ENCODE assay signal across 18 mouse cellular contexts in genomic region chr2:31825469-31825911, GRCm38 (mm10). TPM values are rescaled to one million over a fixed set of nuclear protein-coding genes. Genes with fewer than 3 reads are reported as not detected.
DNase-seq lines count a peak whose midpoint lies in the region; ATAC-seq and TF ChIP-seq lines count a peak whose summit lies in the region.
"Had no signal": no experiment of that assay in that cellular context is flagged by ENCODE, and none has a peak within 500 bp of the region (broad histone marks: within the 10 kb centered on the region; RNA-seq: fewer than 3 reads in every experiment).

No protein-coding gene starts in this region.

- H3K4me2 ChIP-seq in liver, postnatal 0 days (ENCODE audit: low read depth, low read length), result no peak overlapping the region
- H3K4me2 ChIP-seq: hindbrain, embryonic 14.5 days; limb, embryonic 15.5 days; midbrain, embryonic 13.5 days had no signal

- H3K9ac ChIP-seq in liver, adult 2 months (ENCODE audit: low read depth, low read length), result no peak overlapping the region
- no peak overlapping the region for H3K9ac ChIP-seq in liver, postnatal 0 days (replicated peaks)
- H3K9ac ChIP-seq: hindbrain, embryonic 14.5 days; limb, embryonic 15.5 days; midbrain, embryonic 13.5 days had no signal

- H3K79me2 ChIP-seq in liver, adult 2 months (ENCODE audit: control insufficient read depth, insufficient read depth, low read length), result no peaks in the 10 kb centered on the region

- no peak for TF ChIP-seq EP300 in liver, postnatal 0 days (IDR thresholded peaks at IDR 0.05; ENCODE audit: low read depth)

- TF ChIP-seq CTCF in liver, adult 2 months (IDR thresholded peaks at IDR 0.05; ENCODE audit: low read depth, low read length), result no peak
- TF ChIP-seq CTCF in liver, postnatal 0 days (IDR thresholded peaks at IDR 0.05; ENCODE audit: low read depth), result no peak

- H3K36me3 ChIP-seq in liver, adult 2 months (ENCODE audit: control insufficient read depth, insufficient read depth, low read length), result no peaks in the 10 kb centered on the region
- H3K36me3 ChIP-seq in liver, postnatal 0 days (replicated peaks; ENCODE audit: insufficient read depth, low read length), result no peaks in the 10 kb centered on the region
- H3K36me3 ChIP-seq: limb, embryonic 15.5 days; midbrain, embryonic 13.5 days had no signal

- 37% methylated on average over 16 of the region's 16 CpGs for WGBS in liver, adult 2 months
- 27% methylated on average over 16 of the region's 16 CpGs for WGBS in liver, postnatal 0 days (ENCODE audit: insufficient replicate concordance)

- H3K4me3 ChIP-seq in liver, adult 2 months (ENCODE audit: insufficient read depth, low read depth, low read length), result no peak overlapping the region
- no peak overlapping the region for H3K4me3 ChIP-seq in liver, postnatal 0 days (ENCODE audit: low read depth, low read length)
- H3K4me3 ChIP-seq: limb, embryonic 15.5 days; midbrain, embryonic 13.5 days had no signal

- TF ChIP-seq POLR2A in liver, adult 2 months (IDR thresholded peaks at IDR 0.05; ENCODE audit: extremely low read depth, insufficient read depth, low read length), result no peak

- H3K4me1 ChIP-seq in liver, adult 2 months (ENCODE audit: control insufficient read depth, insufficient read depth, low read length), result peaks cover 6% of the 10 kb centered on the region; the same call in 1 of the 2 replicates
- H3K4me1 ChIP-seq in liver, postnatal 0 days (ENCODE audit: insufficient read depth), result peaks cover 9% of the 10 kb centered on the region

- H3K27ac ChIP-seq in liver, adult 2 months (replicated peaks; ENCODE audit: insufficient read depth, low read depth, low read length), result no peak overlapping the region
- no peak overlapping the region for H3K27ac ChIP-seq in liver, postnatal 0 days (ENCODE audit: low read depth)
- H3K27ac ChIP-seq: hindbrain, embryonic 14.5 days; limb, embryonic 15.5 days; midbrain, embryonic 13.5 days had no signal

- no peaks in the 10 kb centered on the region; the same call in 1 of the 2 replicates for H3K27me3 ChIP-seq in liver, adult 2 months (ENCODE audit: control insufficient read depth, insufficient read depth, low read length)
- peaks cover 14% of the 10 kb centered on the region for H3K27me3 ChIP-seq in liver, postnatal 0 days (ENCODE audit: insufficient read depth, low read length)

- DNase-seq in liver, adult 2 months (ENCODE audit: extremely low read depth, low read depth, low spot score), result peak; percentile 54
- DNase-seq in liver, postnatal 0 days, result no peak
- DNase-seq in adrenal gland, postnatal 36 days, result no peak
- DNase-seq: adrenal gland, adult 2 months; heart, adult 11 months; kidney, postnatal 4 days; right cerebral cortex, postnatal 4 days had no signal

- H3K9me3 ChIP-seq in liver, postnatal 0 days (ENCODE audit: low read length), result no peaks in the 10 kb centered on the region
- H3K9me3 ChIP-seq: limb, embryonic 15.5 days; midbrain, embryonic 13.5 days had no signal

- ATAC-seq in liver, postnatal 0 days, result no peak
- ATAC-seq in CD4-positive, CD25-positive, alpha-beta regulatory T cell, adult 4 months, result peak; percentile 78
- peak; percentile 72 for ATAC-seq in activated CD4-positive, CD25-positive, alpha-beta regulatory T cell, adult 4 months
- peak; percentile 76 for ATAC-seq in inflammation-experienced regulatory T-cells, adult 6 months
- no peak for ATAC-seq in erythroid progenitor cell, adult 5-6 weeks (replicated peaks; ENCODE audit: low FRiP score, poor library complexity, severe bottlenecking)
- ATAC-seq: midbrain, embryonic 13.5 days had no signal

RNA-seq across cellular contexts. Expression of gene Qrfp, which starts 15.1 kb away (rescaled TPM):
- total RNA-seq in liver, adult 2 months (2014; rRNA removed), result not detected in 2 replicates
- not detected in 2 replicates for polyA plus RNA-seq in liver, adult 2 months (2012; rRNA removed)
- 0.07 and 0.08 TPM in 2 replicates for polyA plus RNA-seq in liver, postnatal 0 days (2015; fragmentation: Nextera tagmentation; extraction: Ambion mirVana)
- under 1 TPM; 0.11 to 0.20 TPM for polyA plus RNA-seq in CD4-positive, CD25-positive, alpha-beta regulatory T cell, adult 4 months (2017; shearing (Covaris generic))
- polyA plus RNA-seq in activated CD4-positive, CD25-positive, alpha-beta regulatory T cell, adult 4 months (2017; shearing (Covaris generic)), result under 1 TPM; 0.47 to 0.48 TPM
- polyA plus RNA-seq in inflammation-experienced regulatory T-cells, adult 6 months (2017; shearing (Covaris generic)), result 1 to 10 TPM in 1 of 3 experiments, under 1 TPM in 2; 0.60 to 1.1 (median 0.79) TPM
- total RNA-seq in adrenal gland, postnatal 36 days (2021), result not detected
- not detected in 2 replicates for total RNA-seq in erythroid progenitor cell, adult 5-6 weeks (2015; ENCODE audit: low replicate concordance)
- not detected in 2 replicates for total RNA-seq in erythroid progenitor cell, adult 5-6 weeks (2017; ENCODE audit: low replicate concordance)
- total RNA-seq: adrenal gland, adult 2 months; CH12.LX; left cerebral cortex, adult 8-10 months had no signal
- polyA plus RNA-seq: adrenal gland, adult 2 months; hindbrain, embryonic 14.5 days had no signal

RNA-seq across cellular contexts. Expression of gene Fibcd1, which starts 20.3 kb away (rescaled TPM):
- total RNA-seq in liver, adult 2 months (2014; rRNA removed), result not detected in 2 replicates
- polyA plus RNA-seq in liver, adult 2 months (2012; rRNA removed), result not detected in 2 replicates
- not detected in 2 replicates for polyA plus RNA-seq in liver, postnatal 0 days (2015; fragmentation: Nextera tagmentation; extraction: Ambion mirVana)
- under 1 TPM; 0.24 to 0.44 TPM for polyA plus RNA-seq in CD4-positive, CD25-positive, alpha-beta regulatory T cell, adult 4 months (2017; shearing (Covaris generic))
- not detected for polyA plus RNA-seq in activated CD4-positive, CD25-positive, alpha-beta regulatory T cell, adult 4 months (2017; shearing (Covaris generic))
- under 1 TPM in 1 of 3 experiments, not detected in 2; 0.22 TPM for polyA plus RNA-seq in inflammation-experienced regulatory T-cells, adult 6 months (2017; shearing (Covaris generic))
- total RNA-seq in adrenal gland, postnatal 36 days (2021), result under 1 TPM in 1 of 2 experiments, not detected in 1; 0.07 TPM
- not detected in 2 replicates for total RNA-seq in erythroid progenitor cell, adult 5-6 weeks (2015; ENCODE audit: low replicate concordance)
- total RNA-seq in erythroid progenitor cell, adult 5-6 weeks (2017; ENCODE audit: low replicate concordance), result not detected in 2 replicates
- total RNA-seq: adrenal gland, adult 2 months had no signal
- polyA plus RNA-seq: heart, postnatal 0 days; stomach, embryonic 14.5 days had no signal

Comparison
In these comparisons a context has a peak if more than half of its experiments do, and no peak if none do; other contexts are left out.
1. ATAC-seq: peak in CD4-positive, CD25-positive, alpha-beta regulatory T cell, adult 4 months (single experiment), activated CD4-positive, CD25-positive, alpha-beta regulatory T cell, adult 4 months (single experiment) and inflammation-experienced regulatory T-cells, adult 6 months (single experiment); none in liver, postnatal 0 days (single experiment) and erythroid progenitor cell, adult 5-6 weeks (single experiment).